Mouse (Mus musculus): ENCODE data around the gene Sez6l2.

DNA sequence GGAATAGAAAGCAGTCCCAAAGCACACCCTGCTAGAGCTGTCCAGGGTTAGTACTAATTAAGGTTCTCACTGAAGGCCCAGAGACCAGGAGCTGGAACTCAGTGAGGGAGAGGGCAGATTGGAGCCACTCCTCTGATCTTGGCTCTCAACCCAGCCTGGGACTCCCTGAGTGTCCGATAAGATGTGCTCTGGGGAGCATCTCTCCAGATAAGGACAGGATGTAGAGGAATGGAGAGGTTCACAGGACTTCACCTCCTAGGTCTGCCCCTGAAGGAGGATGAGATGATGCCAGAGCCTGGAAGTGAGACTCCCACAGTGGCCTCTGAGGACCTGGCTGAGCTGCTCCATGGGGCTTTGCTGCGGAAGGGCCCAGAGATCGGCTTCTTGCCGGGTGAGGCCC lies 1.4 kb downstream of the Sez6l2 start:
- no peak for TF ChIP-seq CTCF (IDR thresholded peaks at IDR 0.05; ENCODE audit: low read depth, low read length)
- TF ChIP-seq POLR2A (IDR thresholded peaks at IDR 0.05; ENCODE audit: extremely low read depth, insufficient read depth, low read length) = no peak
